Mouse (Mus musculus): Measurements from ENCODE around the gene Pex1. TPM values are rescaled to one million over a fixed set of nuclear protein-coding genes. Genes with fewer than 3 reads are reported as not detected.
"Not testable (repeated sequence)": the region's sequence is repeated elsewhere in the genome, so short reads cannot be mapped to it uniquely, and the experiment has no call there.

The Pex1 gene
- polyA plus RNA-seq, 1 experiment from 2014 or later: 19.8 TPM

GRCm38 (mm10) chr5:3646991-3647707 lies 51.3 kb downstream of the Pex1 start:
- WGBS: under 1% methylated on average over 50 of the region's 60 CpGs
- Histone ChIP-seq H3K27me3 (ENCODE audit: control insufficient read depth, insufficient read depth, low read length) (no peaks in the 10 kb centered on the region), H3K27ac (ENCODE audit: low read length) (peak overlapping the region; percentile 94), H3K9ac (replicated peaks; ENCODE audit: low read depth, low read length) (peak overlapping the region; percentile 81), H3K36me3 (ENCODE audit: control insufficient read depth, insufficient read depth, low read length) (peaks cover 16% of the 10 kb centered on the region), H3K4me3 (ENCODE audit: low read depth, low read length) (peak overlapping the region; percentile 98), H3K4me2 (replicated peaks; ENCODE audit: low read depth, low read length) (peak overlapping the region; percentile 72), H3K9me3 (ENCODE audit: control insufficient read depth, low read depth, low read length) (no peaks in the 10 kb centered on the region), H3K4me1 (ENCODE audit: control insufficient read depth, insufficient read depth, low read length) (peaks cover 4% of the 10 kb centered on the region; the same call in 1 of the 2 replicates)
- ATAC-seq (ENCODE audit: insufficient number of reproducible peaks, insufficient read depth, low FRiP score, low read depth): 0 out of 2 replicates have a peak, but pooled peaks have one; percentile 34

GRCm38 (mm10) chr5:3647708-3648121 lies 51.8 kb downstream of the Pex1 start:
- H3K27ac ChIP-seq (ENCODE audit: low read length): peak overlapping the region; percentile 94
- H3K27me3 ChIP-seq (ENCODE audit: control insufficient read depth, insufficient read depth, low read length): no peaks in the 10 kb centered on the region
- no peaks in the 10 kb centered on the region for H3K9me3 ChIP-seq (ENCODE audit: control insufficient read depth, low read depth, low read length)
- H3K4me3 ChIP-seq (ENCODE audit: low read depth, low read length): peak overlapping the region; percentile 98
- H3K4me1 ChIP-seq (ENCODE audit: control insufficient read depth, insufficient read depth, low read length): peaks cover 4% of the 10 kb centered on the region; the same call in 1 of the 2 replicates
- ATAC-seq (ENCODE audit: insufficient number of reproducible peaks, insufficient read depth, low FRiP score, low read depth): peak; percentile 95
- H3K36me3 ChIP-seq (ENCODE audit: control insufficient read depth, insufficient read depth, low read length): peaks cover 15% of the 10 kb centered on the region
- peak overlapping the region; percentile 81 for H3K9ac ChIP-seq (replicated peaks; ENCODE audit: low read depth, low read length)
- H3K4me2 ChIP-seq (replicated peaks; ENCODE audit: low read depth, low read length): peak overlapping the region; percentile 72
- WGBS: 0% methylated on average over 30 of the region's 46 CpGs

GRCm38 (mm10) chr5:3648206-3648848 lies 52.5 kb downstream of the Pex1 start:
- ATAC-seq (ENCODE audit: insufficient number of reproducible peaks, insufficient read depth, low FRiP score, low read depth): no peak
- Histone ChIP-seq H3K4me1 (ENCODE audit: control insufficient read depth, insufficient read depth, low read length) (peaks cover 4% of the 10 kb centered on the region; the same call in 1 of the 2 replicates), H3K36me3 (ENCODE audit: control insufficient read depth, insufficient read depth, low read length) (peaks cover 11% of the 10 kb centered on the region), H3K4me3 (ENCODE audit: low read depth, low read length) (peak overlapping the region; percentile 98; the same call in 1 of the 2 replicates), H3K9ac (replicated peaks; ENCODE audit: low read depth, low read length) (no peak overlapping the region), H3K27me3 (ENCODE audit: control insufficient read depth, insufficient read depth, low read length) (no peaks in the 10 kb centered on the region), H3K4me2 (replicated peaks; ENCODE audit: low read depth, low read length) (peak overlapping the region; percentile 72; the same call in 1 of the 2 replicates), H3K27ac (ENCODE audit: low read length) (no peak overlapping the region), H3K9me3 (ENCODE audit: control insufficient read depth, low read depth, low read length) (no peaks in the 10 kb centered on the region)
- 44% methylated on average over 4 of the region's 4 CpGs for WGBS

GRCm38 (mm10) chr5:3648849-3649210 lies 53.0 kb downstream of the Pex1 start:
- H3K27me3 ChIP-seq (ENCODE audit: control insufficient read depth, insufficient read depth, low read length): no peaks in the 10 kb centered on the region
- ATAC-seq (ENCODE audit: insufficient number of reproducible peaks, insufficient read depth, low FRiP score, low read depth): no peak
- no peak overlapping the region for H3K4me3 ChIP-seq (ENCODE audit: low read depth, low read length)
- H3K36me3 ChIP-seq (ENCODE audit: control insufficient read depth, insufficient read depth, low read length): peaks cover 8% of the 10 kb centered on the region
- H3K4me1 ChIP-seq (ENCODE audit: control insufficient read depth, insufficient read depth, low read length): peaks cover 4% of the 10 kb centered on the region; the same call in 1 of the 2 replicates
- no peak overlapping the region for H3K27ac ChIP-seq (ENCODE audit: low read length)
- H3K9me3 ChIP-seq (ENCODE audit: control insufficient read depth, low read depth, low read length): no peaks in the 10 kb centered on the region
- WGBS: 69% methylated on average over 4 of the region's 4 CpGs
- H3K9ac ChIP-seq (replicated peaks; ENCODE audit: low read depth, low read length): no peak overlapping the region
- H3K4me2 ChIP-seq (replicated peaks; ENCODE audit: low read depth, low read length): no peak overlapping the region

GRCm38 (mm10) chr5:3650881-3651280 lies 55.0 kb downstream of the Pex1 start, which contains the start of gene Tmbim7:
Gene Tmbim7 (plus strand): TSS chr5:3651181.
- Histone ChIP-seq H3K36me3 (ENCODE audit: control insufficient read depth, insufficient read depth, low read length) (no peaks in the 10 kb centered on the region), H3K4me2 (replicated peaks; ENCODE audit: low read depth, low read length) (no peak within 1 kb of the TSS), H3K9ac (replicated peaks; ENCODE audit: low read depth, low read length) (no peak within 1 kb of the TSS), H3K9me3 (ENCODE audit: control insufficient read depth, low read depth, low read length) (no peaks in the 10 kb centered on the region), H3K4me1 (ENCODE audit: control insufficient read depth, insufficient read depth, low read length) (no peaks in the 10 kb centered on the region), H3K27me3 (ENCODE audit: control insufficient read depth, insufficient read depth, low read length) (no peaks in the 10 kb centered on the region), H3K27ac (ENCODE audit: low read length) (no peak within 1 kb of the TSS), H3K4me3 (ENCODE audit: low read depth, low read length) (no peak within 1 kb of the TSS)
- no peak for ATAC-seq (ENCODE audit: insufficient number of reproducible peaks, insufficient read depth, low FRiP score, low read depth)
- 82% methylated on average over 6 of the region's 6 CpGs for WGBS

GRCm38 (mm10) chr5:3651621-3652020 lies 55.8 kb downstream of the Pex1 start:
- H3K27me3 ChIP-seq (ENCODE audit: control insufficient read depth, insufficient read depth, low read length): no peaks in the 10 kb centered on the region
- no peak overlapping the region for H3K27ac ChIP-seq (ENCODE audit: low read length)
- no peak overlapping the region for H3K9ac ChIP-seq (replicated peaks; ENCODE audit: low read depth, low read length)
- H3K36me3 ChIP-seq (ENCODE audit: control insufficient read depth, insufficient read depth, low read length): no peaks in the 10 kb centered on the region
- no peaks in the 10 kb centered on the region for H3K9me3 ChIP-seq (ENCODE audit: control insufficient read depth, low read depth, low read length)
- 86% methylated on average over 5 of the region's 5 CpGs for whole genome bisulfite sequencing
- no peak overlapping the region for H3K4me2 ChIP-seq (replicated peaks; ENCODE audit: low read depth, low read length)
- no peak overlapping the region for H3K4me3 ChIP-seq (ENCODE audit: low read depth, low read length)
- H3K4me1 ChIP-seq (ENCODE audit: control insufficient read depth, insufficient read depth, low read length): no peaks in the 10 kb centered on the region
- no peak for ATAC-seq (ENCODE audit: insufficient number of reproducible peaks, insufficient read depth, low FRiP score, low read depth)

GRCm38 (mm10) chr5:3652903-3653575 lies 57.2 kb downstream of the Pex1 start:
- not testable (repeated sequence) for ATAC-seq (ENCODE audit: insufficient number of reproducible peaks, insufficient read depth, low FRiP score, low read depth); H3K9me3 ChIP-seq (ENCODE audit: control insufficient read depth, low read depth, low read length); H3K36me3 ChIP-seq (ENCODE audit: control insufficient read depth, insufficient read depth, low read length); H3K4me1 ChIP-seq (ENCODE audit: control insufficient read depth, insufficient read depth, low read length); H3K9ac ChIP-seq (replicated peaks; ENCODE audit: low read depth, low read length); H3K4me2 ChIP-seq (replicated peaks; ENCODE audit: low read depth, low read length); H3K27ac ChIP-seq (ENCODE audit: low read length); H3K27me3 ChIP-seq (ENCODE audit: control insufficient read depth, insufficient read depth, low read length); H3K4me3 ChIP-seq (ENCODE audit: low read depth, low read length)
- whole genome bisulfite sequencing: 93% methylated on average over 14 of the region's 25 CpGs

GRCm38 (mm10) chr5:3653801-3654200 lies 57.9 kb downstream of the Pex1 start:
- Histone ChIP-seq H3K27me3 (ENCODE audit: control insufficient read depth, insufficient read depth, low read length) (no peaks in the 10 kb centered on the region), H3K4me3 (ENCODE audit: low read depth, low read length) (no peak overlapping the region), H3K27ac (ENCODE audit: low read length) (no peak overlapping the region), H3K9ac (replicated peaks; ENCODE audit: low read depth, low read length) (no peak overlapping the region), H3K4me2 (replicated peaks; ENCODE audit: low read depth, low read length) (no peak overlapping the region), H3K36me3 (ENCODE audit: control insufficient read depth, insufficient read depth, low read length) (no peaks in the 10 kb centered on the region), H3K9me3 (ENCODE audit: control insufficient read depth, low read depth, low read length) (no peaks in the 10 kb centered on the region), H3K4me1 (ENCODE audit: control insufficient read depth, insufficient read depth, low read length) (no peaks in the 10 kb centered on the region)
- no peak for ATAC-seq (ENCODE audit: insufficient number of reproducible peaks, insufficient read depth, low FRiP score, low read depth)
- 87% methylated on average over 4 of the region's 4 CpGs for WGBS
